Mouse (Mus musculus) liver, embryonic 12.5 days (tissue): ENCODE data around the gene Umad1. TPM values are rescaled to one million over a fixed set of nuclear protein-coding genes. Genes with fewer than 3 reads are reported as not detected.
A peak's percentile ranks its signal among the peaks of the same experiment; 100 is the strongest.

ENCODE experiments used
- ATAC-seq: fragments of 200-750 bp; cut with Nextera tagmentation; 2 replicates; pipeline ENCODE4 v1.8.0; 2017; ENCODE audit warnings: moderate number of reproducible peaks, mild to moderate bottlenecking, moderate library complexity
- H3K27ac ChIP-seq: fragments of 300-500 bp; sonication (generic); 2 replicates; pipeline ENCODE4 v1.5.1; 2016; ENCODE audit warnings: mild to moderate bottlenecking
- H3K27me3 ChIP-seq: fragments of 300-500 bp; sonication (generic); replicated peaks from 2 replicates; pipeline ENCODE4 v1.6.1; 2016; ENCODE audit warnings: mild to moderate bottlenecking, moderate library complexity
- H3K36me3 ChIP-seq: fragments of 300-500 bp; sonication (generic); 2 replicates; pipeline ENCODE4 v1.6.1; 2016; ENCODE audit warnings: mild to moderate bottlenecking, moderate library complexity
- H3K4me1 ChIP-seq: fragments of 300-500 bp; sonication (generic); 2 replicates; pipeline ENCODE4 v1.6.1; 2016
- H3K4me2 ChIP-seq: fragments of 300-500 bp; sonication (generic); 2 replicates; pipeline ENCODE4 v1.6.1; 2016; ENCODE audit warnings: mild to moderate bottlenecking, moderate library complexity
- H3K4me3 ChIP-seq: fragments of 300-500 bp; sonication (generic); 2 replicates; pipeline ENCODE4 v1.5.1; 2016; ENCODE audit warnings: mild to moderate bottlenecking, moderate library complexity
- H3K9ac ChIP-seq: fragments of 300-500 bp; sonication (generic); 2 replicates; pipeline ENCODE4 v1.6.1; 2016; ENCODE audit warnings: mild to moderate bottlenecking, moderate library complexity
- H3K9me3 ChIP-seq: fragments of 300-500 bp; sonication (generic); replicated peaks from 2 replicates; pipeline ENCODE4 v1.6.1; 2016; ENCODE audit warnings: mild to moderate bottlenecking, moderate library complexity
- WGBS: fragments of 180-500 bp; shearing (Covaris S2); methylation state at CpG from one replicate; pipeline ENCODE4 v1.1.7; 2016; ENCODE audit not compliant: insufficient replicate concordance; 5-methylcytosine and 5-hydroxymethylcytosine counted together
- polyA plus RNA-seq: library from polyadenylated mRNA; unstranded; fragments of >200 nt; fragmentation: Nextera tagmentation; extraction: Ambion mirVana; gene quantifications from 2 replicates; pipeline ENCODE4 v1.2.1, GENCODE M21; 2016

Gene Umad1
- polyA plus RNA-seq, 1 experiment from 2014 or later = 17.4 TPM

DNA sequence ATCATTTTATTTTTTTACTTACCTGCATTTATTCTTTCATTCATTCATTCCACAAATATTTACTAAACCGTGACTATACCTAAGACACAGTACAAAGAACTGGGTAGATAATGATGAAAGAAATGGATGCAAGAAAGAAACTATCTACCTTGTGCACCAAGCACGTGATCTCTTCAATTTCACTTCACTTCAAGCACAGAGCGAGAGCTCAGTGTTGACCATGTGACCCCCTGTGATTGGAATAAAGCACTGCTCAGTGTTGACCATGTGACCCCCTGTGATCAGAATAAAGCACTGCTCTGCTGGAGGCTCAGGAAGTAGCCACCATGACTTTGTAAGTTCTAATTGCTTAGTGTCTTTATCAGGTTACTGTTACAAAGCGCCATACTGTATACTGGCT, 115.6 kb downstream of the Umad1 start:
- H3K9me3 ChIP-seq = no peaks in the 10 kb centered on the region
- no peak overlapping the region for H3K4me3 ChIP-seq
- no peak overlapping the region for H3K27ac ChIP-seq
- no peak overlapping the region for H3K9ac ChIP-seq
- no peaks in the 10 kb centered on the region for H3K36me3 ChIP-seq
- WGBS = 81% methylated on average over 4 of the region's 4 CpGs
- no peak for ATAC-seq
- no peaks in the 10 kb centered on the region for H3K4me1 ChIP-seq
- no peak overlapping the region for H3K4me2 ChIP-seq
- no peaks in the 10 kb centered on the region for H3K27me3 ChIP-seq

DNA sequence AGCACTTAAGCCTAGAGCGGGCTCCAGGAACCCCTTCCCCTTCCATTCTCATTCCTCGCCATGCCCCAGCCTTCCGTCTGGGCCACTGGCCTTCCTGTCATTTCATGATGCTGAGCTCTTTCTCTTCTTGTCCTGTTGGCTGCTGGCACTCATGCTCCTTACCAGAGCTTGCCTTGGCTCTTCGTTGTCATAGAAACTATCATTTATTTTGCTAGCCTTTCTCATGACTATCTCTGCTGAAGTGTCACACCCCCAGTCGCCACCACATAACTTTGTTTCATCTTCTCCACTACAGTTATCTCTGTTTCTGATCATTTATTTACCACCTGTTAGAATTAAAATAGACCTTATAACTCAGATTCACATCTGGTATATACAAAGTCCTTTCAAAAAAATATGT, 117.3 kb downstream of the Umad1 start:
- no peaks in the 10 kb centered on the region for H3K4me1 ChIP-seq
- H3K9me3 ChIP-seq = no peaks in the 10 kb centered on the region
- no peaks in the 10 kb centered on the region for H3K36me3 ChIP-seq
- no peak overlapping the region for H3K9ac ChIP-seq
- H3K4me2 ChIP-seq = no peak overlapping the region
- no peak overlapping the region for H3K4me3 ChIP-seq
- ATAC-seq = no peak
- 79% methylated on average over 5 of the region's 5 CpGs for whole genome bisulfite sequencing
- no peaks in the 10 kb centered on the region for H3K27me3 ChIP-seq
- H3K27ac ChIP-seq = no peak overlapping the region

DNA sequence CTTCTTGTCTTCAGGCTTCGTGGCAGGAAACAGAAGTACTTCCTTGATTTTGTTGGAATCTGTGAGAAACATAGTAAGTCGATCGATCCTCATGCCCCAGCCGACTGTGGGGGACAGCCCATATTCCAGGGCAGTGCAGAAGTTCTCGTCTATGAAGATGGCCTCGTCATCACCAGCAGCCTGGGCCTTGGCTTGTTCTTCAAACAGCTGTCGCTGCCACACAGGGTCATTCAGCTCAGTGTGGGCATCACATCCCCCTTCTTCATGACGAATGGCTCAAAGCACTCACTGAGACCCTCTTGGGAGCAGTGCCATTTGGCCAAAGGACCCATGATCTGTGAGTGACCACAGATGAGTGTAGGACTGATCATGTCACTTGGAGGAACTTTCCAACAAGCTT, 118.6 kb downstream of the Umad1 start:
- no peak for ATAC-seq
- Histone ChIP-seq H3K27ac (no peak overlapping the region), H3K4me2 (no peak overlapping the region), H3K4me3 (no peak overlapping the region), H3K9me3 (no peaks in the 10 kb centered on the region), H3K36me3 (no peaks in the 10 kb centered on the region), H3K27me3 (no peaks in the 10 kb centered on the region), H3K4me1 (no peaks in the 10 kb centered on the region), H3K9ac (no peak overlapping the region)
- 59% methylated on average over 8 of the region's 8 CpGs for WGBS

DNA sequence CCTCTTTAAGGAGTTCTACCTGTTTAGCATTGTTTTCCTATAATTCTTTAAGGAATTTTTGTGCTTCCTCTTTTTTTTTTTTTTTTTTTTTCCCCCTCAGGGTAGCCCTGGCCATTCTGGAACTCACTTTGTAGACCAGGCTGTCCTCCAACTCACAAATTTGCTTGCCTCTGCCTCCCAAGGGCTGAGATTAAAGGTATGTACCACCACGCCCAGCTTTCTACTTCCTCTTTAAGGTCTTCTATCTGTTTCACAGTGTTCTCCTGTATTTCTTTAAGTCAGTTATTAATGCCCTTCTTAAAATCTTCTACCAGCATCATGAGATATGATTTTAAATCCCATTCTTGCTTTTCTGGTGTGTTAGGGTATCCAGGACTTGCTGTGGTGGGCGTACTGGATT, 130.2 kb downstream of the Umad1 start:
- Histone ChIP-seq H3K9ac (no peak overlapping the region), H3K4me2 (no peak overlapping the region), H3K9me3 (no peaks in the 10 kb centered on the region), H3K4me1 (peaks cover 8% of the 10 kb centered on the region), H3K4me3 (no peak overlapping the region), H3K36me3 (no peaks in the 10 kb centered on the region), H3K27me3 (no peaks in the 10 kb centered on the region), H3K27ac (no peak overlapping the region)
- no peak for ATAC-seq
- WGBS = 87% methylated on average over 2 of the region's 2 CpGs

DNA sequence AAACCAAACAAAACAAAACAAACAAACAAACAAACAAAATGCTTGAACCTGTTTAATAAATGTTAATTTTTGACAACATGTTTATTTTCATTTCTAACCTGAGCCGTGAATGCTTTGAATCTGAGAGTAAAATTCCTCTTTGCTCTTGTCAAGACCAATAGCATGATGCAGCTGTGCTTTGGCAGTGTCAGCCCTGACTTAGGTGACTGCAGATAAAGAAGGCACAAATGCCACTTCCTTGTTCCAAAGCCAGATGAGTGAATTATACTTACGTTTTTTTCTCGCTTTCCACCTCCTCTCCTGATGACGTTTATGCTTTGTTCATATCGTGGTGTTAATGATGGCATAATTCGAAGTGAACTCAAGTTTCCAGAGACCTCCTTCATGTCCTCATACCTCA, 131.2 kb downstream of the Umad1 start:
- ATAC-seq = no peak
- Histone ChIP-seq H3K36me3 (no peaks in the 10 kb centered on the region), H3K27ac (no peak overlapping the region), H3K4me2 (no peak overlapping the region), H3K9ac (no peak overlapping the region), H3K27me3 (no peaks in the 10 kb centered on the region), H3K4me3 (no peak overlapping the region), H3K9me3 (no peaks in the 10 kb centered on the region), H3K4me1 (peaks cover 8% of the 10 kb centered on the region)
- WGBS = 81% methylated on average over 6 of the region's 6 CpGs

DNA sequence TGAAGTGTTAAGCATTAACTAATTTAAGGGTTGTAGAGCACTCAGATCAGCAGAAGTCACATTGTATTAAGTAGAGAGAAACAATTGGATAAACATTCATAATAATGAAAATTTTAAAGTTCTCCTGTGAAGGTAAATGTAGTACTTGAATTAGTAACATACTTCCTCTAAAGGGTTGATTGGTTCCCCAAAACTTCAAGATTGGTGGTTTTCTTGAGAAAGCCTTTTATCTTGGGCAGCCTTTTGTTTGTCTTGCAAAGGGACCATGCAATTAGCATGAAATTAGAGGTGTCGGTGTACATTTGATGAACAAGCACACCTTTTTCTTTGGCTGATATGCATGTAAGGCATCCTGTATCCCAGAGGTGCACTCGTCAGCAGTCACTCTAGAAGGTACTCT, 131.8 kb downstream of the Umad1 start:
- no peak overlapping the region for H3K4me2 ChIP-seq
- no peak for ATAC-seq
- H3K27me3 ChIP-seq = no peaks in the 10 kb centered on the region
- no peak overlapping the region for H3K9ac ChIP-seq
- WGBS = 77% methylated on average over 2 of the region's 2 CpGs
- peaks cover 8% of the 10 kb centered on the region for H3K4me1 ChIP-seq
- no peaks in the 10 kb centered on the region for H3K9me3 ChIP-seq
- no peak overlapping the region for H3K27ac ChIP-seq
- H3K4me3 ChIP-seq = no peak overlapping the region
- no peaks in the 10 kb centered on the region for H3K36me3 ChIP-seq

DNA sequence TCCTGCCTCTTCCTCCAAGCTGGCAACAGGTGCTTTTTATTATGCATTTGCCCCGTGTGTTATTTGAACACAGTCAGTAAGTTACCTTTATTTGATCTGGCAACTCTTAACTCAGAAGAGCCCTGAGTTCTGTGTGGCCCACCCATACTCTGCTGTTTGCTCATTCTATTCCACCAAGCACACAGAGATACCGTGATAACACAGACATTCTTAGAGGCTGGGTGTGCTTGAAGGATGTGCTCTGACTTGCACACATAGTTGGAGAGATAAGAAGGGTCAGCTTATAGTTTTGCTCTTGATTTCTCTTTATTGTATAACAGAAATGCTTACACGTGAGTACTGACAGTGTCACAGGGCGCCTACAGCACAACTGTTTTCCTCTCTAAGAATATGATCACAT, 133.9 kb downstream of the Umad1 start:
- H3K4me2 ChIP-seq = no peak overlapping the region
- peak; percentile 72 for ATAC-seq
- no peaks in the 10 kb centered on the region for H3K27me3 ChIP-seq
- H3K9me3 ChIP-seq = no peaks in the 10 kb centered on the region
- no peak overlapping the region for H3K27ac ChIP-seq
- peaks cover 8% of the 10 kb centered on the region for H3K4me1 ChIP-seq
- no peak overlapping the region for H3K4me3 ChIP-seq
- no peaks in the 10 kb centered on the region for H3K36me3 ChIP-seq
- no peak overlapping the region for H3K9ac ChIP-seq
- WGBS = 41% methylated on average over 4 of the region's 4 CpGs

DNA sequence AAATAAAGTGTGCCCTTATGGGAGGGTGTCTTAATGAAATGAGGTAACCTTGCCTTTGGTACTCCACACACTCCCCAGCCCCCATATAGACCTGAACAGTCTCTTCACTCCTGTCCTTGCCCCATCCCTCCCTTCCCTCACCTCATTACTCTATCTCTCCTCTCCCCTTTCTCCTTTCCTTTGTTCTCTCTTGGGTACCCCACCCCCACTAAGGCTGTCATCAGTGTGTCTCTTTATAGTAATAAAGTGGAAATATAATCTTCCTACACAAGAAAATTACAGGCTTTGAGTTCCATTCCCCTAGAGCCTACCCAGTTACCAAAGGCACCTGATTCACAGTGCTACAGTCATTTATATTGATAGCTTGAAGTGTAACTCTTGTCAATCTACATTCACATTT, 135.0 kb downstream of the Umad1 start:
- no peaks in the 10 kb centered on the region for H3K27me3 ChIP-seq
- H3K4me1 ChIP-seq = peaks cover 8% of the 10 kb centered on the region
- H3K27ac ChIP-seq = no peak overlapping the region
- H3K4me2 ChIP-seq = no peak overlapping the region
- no peaks in the 10 kb centered on the region for H3K9me3 ChIP-seq
- H3K4me3 ChIP-seq = no peak overlapping the region
- no peak for ATAC-seq
- H3K9ac ChIP-seq = no peak overlapping the region
- no peaks in the 10 kb centered on the region for H3K36me3 ChIP-seq

DNA sequence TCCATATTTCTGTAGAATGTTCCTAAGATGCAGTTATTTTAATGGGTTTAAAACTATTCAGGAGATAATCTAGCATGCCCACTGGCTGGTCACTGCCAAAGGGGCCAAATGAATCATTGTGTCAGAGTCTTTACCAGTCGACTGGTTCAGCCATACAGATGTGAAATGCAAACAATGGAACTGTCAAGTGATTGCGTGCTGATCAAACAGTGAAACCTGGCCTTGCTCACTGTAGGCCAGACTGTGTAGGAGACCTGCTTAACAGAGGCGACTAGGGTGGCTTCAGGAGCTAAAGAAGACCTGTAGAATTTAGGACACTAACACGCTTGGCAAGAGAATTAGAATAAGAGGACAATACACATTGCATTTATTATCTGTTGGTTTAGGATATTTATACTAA, 136.0 kb downstream of the Umad1 start:
- H3K27me3 ChIP-seq = no peaks in the 10 kb centered on the region
- no peak overlapping the region for H3K4me3 ChIP-seq
- H3K9me3 ChIP-seq = no peaks in the 10 kb centered on the region
- no peak for ATAC-seq
- WGBS = 55% methylated on average over 4 of the region's 4 CpGs
- H3K9ac ChIP-seq = no peak overlapping the region
- no peaks in the 10 kb centered on the region for H3K36me3 ChIP-seq
- peaks cover 8% of the 10 kb centered on the region for H3K4me1 ChIP-seq
- H3K4me2 ChIP-seq = no peak overlapping the region
- H3K27ac ChIP-seq = no peak overlapping the region

DNA sequence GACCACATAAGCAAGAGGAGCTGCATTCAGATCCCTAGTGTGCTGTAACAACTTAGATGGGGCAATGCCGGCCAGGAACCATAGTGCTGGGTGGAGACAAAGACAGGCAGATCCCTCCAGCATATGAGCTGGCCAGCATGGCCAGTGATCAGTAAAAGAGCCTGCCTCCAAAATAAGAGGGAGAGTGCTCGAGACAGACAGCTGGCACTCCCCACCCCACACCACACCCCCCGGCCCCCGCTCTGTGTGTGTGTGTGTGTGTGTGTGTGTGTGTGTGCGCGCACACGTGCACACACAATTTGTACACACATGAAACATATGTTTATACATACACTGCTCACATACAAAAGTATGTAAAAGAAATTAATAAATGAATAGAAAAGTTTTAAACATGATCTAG, 138.2 kb downstream of the Umad1 start:
- 74% methylated on average over 7 of the region's 7 CpGs for WGBS
- Histone ChIP-seq H3K9me3 (no peaks in the 10 kb centered on the region), H3K4me1 (peaks cover 8% of the 10 kb centered on the region), H3K4me3 (no peak overlapping the region), H3K36me3 (no peaks in the 10 kb centered on the region), H3K27me3 (no peaks in the 10 kb centered on the region), H3K9ac (no peak overlapping the region), H3K27ac (no peak overlapping the region), H3K4me2 (no peak overlapping the region)
- no peak for ATAC-seq

DNA sequence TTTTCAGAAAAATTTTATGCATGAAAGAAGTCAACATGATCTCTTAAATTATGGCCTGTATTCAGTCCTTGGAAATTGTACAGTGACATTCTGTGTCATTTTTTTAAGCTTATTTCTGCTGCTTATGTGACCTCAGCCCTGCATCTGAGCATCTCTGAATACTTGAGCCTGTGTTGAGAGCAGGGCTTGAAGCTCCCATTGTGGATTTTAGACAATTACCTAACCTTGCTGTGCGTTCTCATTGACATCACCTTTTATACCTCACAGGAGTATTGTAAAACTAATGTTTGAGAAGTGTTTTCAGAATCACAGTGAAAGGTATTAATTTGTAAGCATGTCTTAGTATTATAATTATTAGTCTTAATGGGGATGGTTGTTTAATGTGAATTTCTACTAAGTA, 140.6 kb downstream of the Umad1 start:
- Histone ChIP-seq H3K36me3 (no peaks in the 10 kb centered on the region), H3K27me3 (no peaks in the 10 kb centered on the region), H3K4me1 (no peaks in the 10 kb centered on the region), H3K4me3 (no peak overlapping the region), H3K9ac (no peak overlapping the region), H3K9me3 (no peaks in the 10 kb centered on the region), H3K4me2 (no peak overlapping the region), H3K27ac (no peak overlapping the region)
- no peak for ATAC-seq
- 78% methylated on average over 1 of the region's 1 CpGs for WGBS

DNA sequence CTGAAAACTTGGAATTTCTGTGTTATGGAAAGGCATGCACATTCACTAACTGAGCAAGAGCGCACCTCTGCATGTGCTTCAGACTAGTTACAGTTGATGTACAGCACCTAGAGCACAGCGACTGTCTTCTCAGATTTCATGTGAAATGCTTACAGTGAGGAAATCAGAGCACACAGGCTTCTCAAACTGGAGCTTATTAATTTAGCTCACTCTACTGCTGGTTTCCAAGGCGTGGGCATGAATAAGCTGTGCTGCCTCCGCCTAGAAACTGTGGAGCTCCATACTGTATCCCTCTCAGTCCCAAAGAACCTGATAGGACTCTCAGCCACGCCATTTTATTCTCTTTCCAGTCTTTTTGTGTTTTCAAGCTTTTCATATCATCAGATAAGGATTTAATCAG, 144.0 kb downstream of the Umad1 start:
- no peak overlapping the region for H3K27ac ChIP-seq
- ATAC-seq = no peak
- no peak overlapping the region for H3K4me3 ChIP-seq
- WGBS = 80% methylated on average over 5 of the region's 5 CpGs
- H3K27me3 ChIP-seq = no peaks in the 10 kb centered on the region
- no peak overlapping the region for H3K4me2 ChIP-seq
- no peaks in the 10 kb centered on the region for H3K36me3 ChIP-seq
- H3K4me1 ChIP-seq = no peaks in the 10 kb centered on the region
- H3K9ac ChIP-seq = no peak overlapping the region
- no peaks in the 10 kb centered on the region for H3K9me3 ChIP-seq

DNA sequence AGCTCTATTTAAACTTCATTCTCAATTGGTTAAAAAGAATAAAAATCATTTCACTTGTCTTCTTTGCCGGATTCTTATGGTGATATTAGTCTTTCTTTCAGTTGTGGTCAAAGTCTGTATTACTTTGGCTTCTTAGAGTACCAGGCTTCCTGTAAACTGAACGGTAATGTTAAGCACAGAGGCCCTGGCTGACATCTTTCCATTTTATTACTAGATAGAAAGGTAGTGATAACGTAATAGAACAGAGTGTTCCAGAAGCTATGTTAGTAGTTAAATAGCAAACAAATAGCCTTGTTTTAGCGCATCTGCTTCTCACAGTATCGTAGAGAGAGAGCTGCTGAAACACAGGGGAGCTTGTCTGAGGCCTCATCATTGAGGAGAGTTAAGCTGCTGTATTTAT, 146.8 kb downstream of the Umad1 start:
- no peaks in the 10 kb centered on the region for H3K4me1 ChIP-seq
- no peak for ATAC-seq
- no peaks in the 10 kb centered on the region for H3K27me3 ChIP-seq
- H3K4me2 ChIP-seq = no peak overlapping the region
- H3K36me3 ChIP-seq = no peaks in the 10 kb centered on the region
- no peak overlapping the region for H3K27ac ChIP-seq
- H3K4me3 ChIP-seq = no peak overlapping the region
- no peak overlapping the region for H3K9ac ChIP-seq
- 79% methylated on average over 5 of the region's 5 CpGs for WGBS
- no peaks in the 10 kb centered on the region for H3K9me3 ChIP-seq
